Mouse (Mus musculus) kidney, postnatal 4 days (tissue): ENCODE data around the gene Rbks.
A peak's percentile ranks its signal among the peaks of the same experiment; 100 is the strongest.

Source experiments
- DNase-seq, 2 experiments: peaks; one replicate each; pipeline ENCODE4 v3.0.0; 2021; ENCODE audit warnings: mixed read lengths in 2 of 2

Rbks gene

GRCm38 (mm10) chr5:31696971-31697643 is at the start of gene Rbks:
Gene Rbks, minus strand, starts transcription at chr5:31697627.
- DNase-seq = peak in 1 of 2 experiments; percentile 94

- DNase-seq = no peak
Measured at GRCm38 (mm10) chr5:31742521-31743031, 45.1 kb upstream of the Rbks start.

- no peak for DNase-seq
Measured at GRCm38 (mm10) chr5:31741931-31742330, 44.5 kb upstream of the Rbks start.

DNA sequence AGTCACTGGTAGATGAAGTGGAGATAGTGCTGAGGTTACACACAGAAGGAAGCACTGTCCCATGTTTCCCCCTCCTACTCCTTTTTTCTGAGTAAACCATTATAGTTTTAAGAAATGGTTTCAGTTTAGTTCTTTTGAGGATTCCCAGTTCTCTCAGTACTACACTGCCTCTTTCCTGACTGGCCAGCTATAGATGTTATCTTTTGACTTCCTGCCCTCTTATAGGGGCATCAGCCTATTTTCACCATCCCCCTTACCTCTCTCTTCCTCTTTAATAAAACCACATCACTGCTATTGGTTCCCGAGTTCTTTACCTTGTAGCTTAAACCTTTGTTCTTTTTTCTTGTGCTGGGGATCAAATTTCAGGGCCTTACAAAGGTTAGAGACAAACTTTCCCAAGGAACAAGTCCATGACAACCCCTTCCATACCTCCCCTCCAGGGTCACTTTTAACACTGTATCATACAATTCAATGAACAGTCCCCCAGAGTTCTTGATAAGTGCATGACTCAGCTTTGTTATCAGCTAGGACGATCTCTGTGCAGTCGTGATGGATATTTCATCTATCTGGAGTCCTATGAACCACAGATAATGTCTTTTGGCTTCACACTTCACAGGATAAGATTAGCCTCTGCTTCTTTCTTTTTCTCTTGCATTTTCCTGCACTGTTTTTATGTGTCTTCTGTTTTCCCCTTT is 35.4 kb upstream of the Rbks start:
- DNase-seq = no peak

- no peak for DNase-seq
Measured at GRCm38 (mm10) chr5:31727456-31727855, 30.0 kb upstream of the Rbks start.

DNA sequence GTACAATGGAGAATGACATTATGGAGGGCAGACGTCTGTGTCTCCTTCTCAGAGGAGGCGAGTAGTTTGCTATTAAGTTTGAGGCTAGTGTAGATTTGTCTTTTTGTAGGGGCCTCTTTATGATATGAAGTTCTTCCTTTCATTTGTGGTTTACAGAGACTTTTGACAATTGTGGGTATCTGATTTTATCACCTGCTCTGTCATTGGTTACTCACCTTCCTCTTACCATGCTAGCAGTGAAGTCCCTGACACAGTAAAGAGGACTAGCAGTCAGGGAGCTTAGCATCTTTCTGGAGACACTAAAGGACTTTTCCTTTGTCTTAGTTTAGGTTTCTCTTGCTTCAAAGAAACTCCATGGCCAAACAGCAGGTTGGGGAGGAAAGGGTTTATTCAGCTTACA is 28.5 kb upstream of the Rbks start:
- no peak for DNase-seq

- DNase-seq = peak; percentile 17
Measured at GRCm38 (mm10) chr5:31724519-31724918, 27.1 kb upstream of the Rbks start.

- no peak for DNase-seq
Measured at GRCm38 (mm10) chr5:31715486-31716150, 18.2 kb upstream of the Rbks start.

DNA sequence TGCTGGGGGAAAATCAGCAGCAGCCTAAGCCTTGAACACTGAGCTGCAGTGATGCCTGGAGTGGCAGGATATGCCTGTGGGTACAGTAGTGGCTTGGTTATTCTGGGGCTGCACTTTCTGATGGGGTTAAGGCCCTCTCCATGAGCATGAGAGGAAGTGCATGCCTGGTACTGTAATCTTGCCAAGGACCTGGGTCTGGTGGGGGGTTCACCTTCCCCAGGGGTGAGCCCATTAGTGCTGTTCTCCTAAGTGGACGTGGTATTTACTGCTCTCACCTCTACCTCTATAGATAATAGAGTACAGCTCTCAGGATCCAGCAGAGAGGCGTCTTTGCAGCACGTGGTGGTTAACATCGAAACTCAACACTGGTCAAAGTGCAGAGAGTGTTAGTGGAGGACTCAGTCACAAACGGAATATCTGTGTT is 16.4 kb upstream of the Rbks start:
- DNase-seq = peak in 1 of 2 experiments; percentile 6

- no peak for DNase-seq
Measured at GRCm38 (mm10) chr5:31713280-31713711, 15.9 kb upstream of the Rbks start.

- DNase-seq = peak in 1 of 2 experiments; percentile 26
Measured at GRCm38 (mm10) chr5:31709389-31709788, 12.0 kb upstream of the Rbks start.

GRCm38 (mm10) chr5:31706826-31707225 is 9.4 kb upstream of the Rbks start:
- DNase-seq = no peak

- no peak for DNase-seq
Measured at GRCm38 (mm10) chr5:31704971-31705370, 7.5 kb upstream of the Rbks start.

DNA sequence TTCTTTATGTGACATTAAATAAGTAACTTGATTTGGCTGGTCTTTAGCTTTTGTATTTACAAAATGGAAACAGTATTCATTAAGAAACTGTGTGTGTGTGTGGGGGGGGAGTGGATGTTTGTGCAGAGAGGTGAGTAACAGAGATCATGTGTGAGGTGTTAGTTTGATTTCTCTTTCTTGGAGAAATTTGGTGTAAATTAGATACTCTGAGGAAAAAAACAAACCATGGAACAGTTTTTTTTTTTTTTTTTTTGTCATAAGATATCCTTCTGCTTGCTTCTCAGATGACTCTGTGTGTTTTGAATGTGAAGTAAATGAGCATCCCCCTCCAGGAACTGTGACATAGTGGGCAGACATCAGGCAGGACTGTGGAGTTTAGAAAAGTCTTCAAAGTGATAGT is 2.0 kb upstream of the Rbks start:
- no peak for DNase-seq

DNA sequence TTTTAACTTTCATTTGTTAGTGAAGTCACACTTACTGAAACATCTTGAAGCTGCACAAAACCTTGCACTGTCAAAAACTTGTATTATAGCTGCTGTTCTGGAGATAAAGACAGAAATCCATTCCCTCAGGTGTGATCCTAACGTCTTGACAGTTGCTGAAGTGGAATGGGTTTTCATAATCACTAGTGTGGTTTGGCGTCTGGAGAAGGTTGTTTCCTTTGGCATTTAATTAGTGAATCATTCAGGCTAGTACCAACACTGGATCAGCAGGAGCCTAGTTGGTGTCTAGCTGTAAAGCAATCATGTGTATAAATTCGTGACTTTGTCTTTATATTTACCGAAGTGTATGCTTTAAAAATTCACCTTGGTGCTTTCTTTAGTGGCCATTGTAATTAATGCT is 1.5 kb upstream of the Rbks start:
- no peak for DNase-seq

- DNase-seq = peak; percentile 81 to 88
Measured at GRCm38 (mm10) chr5:31698297-31698726, 885 bp upstream of the Rbks start.

DNA sequence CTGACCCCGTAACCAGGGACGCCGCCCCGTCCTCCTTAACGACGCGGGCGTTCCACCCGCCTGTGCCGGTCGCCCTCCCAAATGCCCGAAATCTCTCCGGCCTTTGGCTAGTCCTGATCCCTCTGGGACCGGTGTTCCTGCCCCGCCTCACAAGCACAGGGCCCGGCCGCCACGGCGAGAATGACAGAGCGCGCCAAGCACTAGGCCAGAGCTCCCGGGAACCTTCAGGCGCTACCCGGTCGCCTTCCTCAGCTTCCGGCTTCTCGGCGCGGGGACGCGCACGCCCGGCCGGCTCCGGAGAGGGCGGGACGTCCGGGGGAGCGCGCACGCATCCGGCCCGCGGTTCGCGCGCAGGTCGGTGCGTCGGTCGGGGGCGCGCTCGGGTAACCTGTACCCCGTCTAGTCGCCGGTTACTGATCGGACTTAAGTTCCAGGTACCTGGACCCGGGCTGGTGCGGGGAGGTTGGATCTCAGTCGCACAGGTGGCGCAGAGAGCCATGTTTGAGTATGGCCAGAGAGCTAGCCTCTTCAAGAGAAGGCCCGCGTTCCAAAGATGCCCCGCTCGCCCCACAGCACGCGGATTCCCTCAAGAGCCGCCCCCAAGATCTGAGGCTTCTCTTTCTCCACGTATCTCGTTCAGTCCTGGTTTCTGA is 343 bp upstream of the Rbks start, which contains the start of gene Babam2:
TSS of gene Babam2 (plus strand) at position 41 of the 653 bp plus-strand sequence.
- peak; percentile 94 to 96 for DNase-seq

DNA sequence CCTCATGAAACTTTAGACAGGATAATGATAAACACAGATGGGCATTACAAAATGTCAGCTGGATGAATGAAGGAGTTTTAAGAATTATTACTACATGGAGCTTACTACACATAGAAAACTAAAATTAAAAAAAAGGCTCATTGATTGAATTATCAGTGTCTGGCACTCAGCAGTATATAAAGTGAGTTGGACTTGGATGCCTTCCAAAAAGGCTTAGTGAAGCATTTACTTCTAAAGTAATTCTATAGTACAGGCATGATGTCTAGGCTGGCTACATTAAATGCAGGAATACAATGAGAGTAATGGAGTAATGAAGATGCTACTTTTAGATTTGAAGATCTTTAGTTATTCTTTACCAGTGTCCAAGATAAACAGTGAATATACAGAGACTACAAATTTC is 4.2 kb downstream of the Rbks start:
- no peak for DNase-seq

DNA sequence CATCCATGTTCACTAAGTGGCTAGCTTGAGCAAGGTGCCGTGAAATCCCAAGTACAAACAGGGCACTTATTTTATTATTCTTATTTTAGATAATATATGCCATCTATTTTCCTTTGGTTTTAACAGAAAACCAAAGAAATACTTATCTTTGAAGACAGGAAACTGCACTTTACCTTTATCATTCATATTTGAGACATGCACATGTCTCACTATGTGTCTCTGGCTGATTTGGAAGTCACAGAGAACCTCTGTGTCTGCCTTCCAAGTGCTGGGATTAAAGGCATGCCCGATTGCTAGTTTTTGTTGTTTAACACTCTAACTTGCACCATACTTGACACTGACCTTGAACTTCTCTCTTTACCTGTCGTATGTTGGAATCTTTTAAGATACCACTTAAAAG is 9.5 kb downstream of the Rbks start:
- DNase-seq = no peak

GRCm38 (mm10) chr5:31686040-31686439 is 11.4 kb downstream of the Rbks start:
- no peak for DNase-seq

DNA sequence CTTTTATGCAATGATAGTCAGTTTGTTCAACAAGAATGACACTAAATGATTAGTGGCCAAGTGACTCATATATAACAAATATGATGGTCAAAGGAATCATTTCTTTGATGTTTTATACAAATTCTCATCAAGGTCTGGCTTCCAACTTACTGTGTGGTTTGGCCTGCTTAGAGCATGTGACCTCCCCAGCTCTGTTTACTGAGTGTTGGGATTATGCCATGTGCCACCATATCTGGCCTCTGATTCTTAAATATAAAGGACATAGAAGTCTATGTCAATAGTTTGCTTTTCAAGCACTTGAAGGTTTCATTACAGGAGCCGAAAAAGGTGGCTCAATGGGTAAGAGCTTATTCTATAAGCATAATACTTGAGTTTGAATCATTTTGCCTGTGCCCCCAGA is 15.1 kb downstream of the Rbks start:
- no peak for DNase-seq

GRCm38 (mm10) chr5:31680183-31680582 is 17.2 kb downstream of the Rbks start:
- DNase-seq = no peak

- no peak for DNase-seq
Measured at GRCm38 (mm10) chr5:31678000-31678399, 19.4 kb downstream of the Rbks start.
